Mouse (Mus musculus): ENCODE results near the gene Ppbp. TPM values are rescaled to one million over a fixed set of nuclear protein-coding genes. Genes with fewer than 3 reads are reported as not detected.

Ppbp gene
- 10 to 100 TPM in 1 of 2 experiments, 1 to 10 TPM in 1; 2.2 to 14.0 TPM for total RNA-seq (2021)
- long read RNA-seq, experiment 1, partial matches to known transcripts: 0 of 3 reads
- long read RNA-seq, experiment 1, other reads (novel, unspliced or antisense): 0 of 3 reads
- long read RNA-seq, experiment 2, partial matches to known transcripts: 0 of 2 reads
- long read RNA-seq, experiment 2, other reads (novel, unspliced or antisense): 0 of 2 reads

DNA sequence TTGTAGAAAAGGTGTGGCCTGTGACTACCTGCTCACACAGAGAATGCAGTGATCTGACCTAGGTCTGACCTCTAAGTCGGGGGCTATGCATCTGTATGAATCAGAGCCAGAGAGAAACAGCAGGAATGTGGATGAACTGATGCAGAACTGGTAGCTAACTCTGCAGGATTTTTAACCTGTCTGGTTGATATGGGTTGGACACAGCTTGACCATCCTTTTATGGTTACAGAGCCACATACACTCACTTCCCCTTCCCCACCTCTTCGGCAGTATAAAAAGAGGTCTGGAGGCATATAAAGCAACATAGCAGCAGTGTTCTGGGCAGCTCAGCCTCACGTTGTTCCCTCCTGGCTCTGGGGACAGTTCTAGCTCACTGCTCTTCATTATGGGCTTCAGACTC is at the start of gene Ppbp:
Gene Ppbp, plus strand, starts transcription at position 301 of the 400 bp plus-strand sequence.
- no peak for DNase-seq (ENCODE audit: low spot score in 2 of 2)

- DNase-seq (ENCODE audit: low spot score in 2 of 2): no peak
Observed at GRCm38 (mm10) chr5:90722656-90723055, 45.7 kb upstream of the Ppbp start.

DNA sequence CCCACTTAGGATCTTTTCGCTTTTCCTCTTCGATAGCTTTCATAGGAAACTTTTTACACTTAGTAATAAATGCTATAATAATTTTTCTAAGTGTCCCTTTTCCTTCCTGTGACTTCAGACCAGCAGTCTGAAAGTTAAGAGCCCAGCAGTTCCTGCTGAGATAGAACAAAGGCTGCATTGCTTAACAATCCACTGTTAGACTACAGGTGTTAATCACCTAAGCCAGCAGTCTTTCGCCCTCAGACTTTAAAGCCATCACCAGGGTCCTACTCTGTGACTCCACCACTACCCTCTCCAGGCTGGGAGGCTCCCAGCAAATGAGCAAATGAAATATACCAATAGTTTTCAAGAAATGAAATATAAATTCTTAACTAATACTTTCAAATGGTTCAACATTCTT is 40.1 kb upstream of the Ppbp start:
- DNase-seq (ENCODE audit: low spot score in 2 of 2): no peak

GRCm38 (mm10) chr5:90731480-90731879 is 36.8 kb upstream of the Ppbp start:
- DNase-seq (ENCODE audit: low spot score in 2 of 2): no peak

- DNase-seq (ENCODE audit: low spot score in 2 of 2): no peak
Observed at GRCm38 (mm10) chr5:90742029-90742428, 26.3 kb upstream of the Ppbp start.

GRCm38 (mm10) chr5:90753934-90754333 is 14.4 kb upstream of the Ppbp start:
- no peak for DNase-seq (ENCODE audit: low spot score in 2 of 2)

DNA sequence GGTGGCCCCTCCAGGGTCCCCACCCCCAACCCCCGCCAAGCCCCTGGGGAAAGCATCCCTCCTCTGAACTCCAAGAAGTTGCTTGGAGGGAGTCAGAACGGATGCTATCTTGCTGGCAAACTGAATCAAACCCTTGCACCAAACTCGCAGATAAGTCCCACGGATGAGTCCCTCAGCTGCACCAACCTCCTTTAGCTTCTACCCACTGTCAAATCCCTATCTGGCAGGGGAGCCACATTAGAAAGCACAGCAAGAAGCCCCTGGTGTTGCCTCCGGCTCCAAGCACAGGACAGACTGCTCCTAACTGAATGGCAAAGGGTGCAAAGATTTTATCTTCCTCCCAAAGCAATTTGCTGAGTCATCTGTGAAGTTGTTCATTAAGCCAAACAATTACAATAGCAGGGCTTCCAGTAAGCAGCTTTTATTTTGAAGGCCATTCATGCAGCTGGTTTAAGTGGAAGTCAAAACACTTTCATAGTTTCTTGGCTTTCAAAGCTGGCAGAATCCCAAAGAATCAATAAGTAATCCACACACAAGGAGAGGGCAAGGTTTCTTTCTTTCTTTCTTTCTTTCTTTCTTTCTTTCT is 10.2 kb upstream of the Ppbp start:
- DNase-seq (ENCODE audit: low spot score in 2 of 2): no peak

DNA sequence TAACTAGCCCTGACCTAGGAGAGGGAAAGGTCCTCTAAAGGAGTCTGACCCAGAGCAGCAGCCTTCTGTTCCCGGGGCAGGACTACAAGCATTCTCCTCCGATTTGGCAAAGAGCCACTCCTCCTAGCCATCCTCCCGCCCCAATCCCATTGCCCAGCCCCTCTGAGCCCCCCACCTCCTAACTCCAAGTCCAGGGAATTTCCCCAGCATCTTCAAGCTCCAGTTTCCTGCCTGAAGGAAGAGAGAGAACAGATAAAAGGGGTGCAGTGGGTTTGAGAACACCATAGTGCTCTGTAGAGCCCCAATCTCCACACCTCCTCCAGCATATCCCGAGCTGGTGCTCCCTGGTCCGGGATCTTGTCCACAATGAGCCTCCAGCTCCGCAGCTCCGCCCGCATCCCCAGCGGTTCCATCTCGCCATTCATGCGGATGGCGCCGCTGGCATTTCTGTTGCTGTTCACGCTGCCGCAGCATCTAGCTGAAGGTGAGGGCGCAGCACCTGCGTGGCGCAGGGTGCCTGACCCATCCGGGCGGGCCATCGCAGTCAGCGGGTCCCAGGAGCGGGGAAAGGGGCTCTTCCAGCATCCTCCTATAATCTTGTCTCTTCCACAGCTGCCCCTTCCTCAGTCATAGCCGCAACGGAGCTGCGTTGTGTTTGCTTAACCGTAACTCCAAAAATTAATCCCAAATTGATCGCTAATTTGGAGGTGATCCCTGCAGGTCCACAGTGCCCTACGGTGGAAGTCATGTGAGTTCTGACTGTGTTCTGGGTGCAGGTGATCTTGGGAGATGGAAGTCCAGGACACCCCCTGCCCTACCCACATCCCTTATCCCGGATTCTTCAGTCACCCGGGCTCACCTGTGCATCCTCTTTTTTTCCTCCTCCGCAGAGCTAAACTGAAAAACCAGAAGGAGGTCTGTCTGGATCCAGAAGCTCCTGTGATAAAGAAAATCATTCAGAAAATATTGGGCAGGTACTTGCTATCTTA is 8.9 kb upstream of the Ppbp start, which contains the start of gene Cxcl5:
Gene Cxcl5, plus strand, starts transcription at position 284 of the 989 bp plus-strand sequence.
- DNase-seq (ENCODE audit: low spot score in 2 of 2): no peak

DNA sequence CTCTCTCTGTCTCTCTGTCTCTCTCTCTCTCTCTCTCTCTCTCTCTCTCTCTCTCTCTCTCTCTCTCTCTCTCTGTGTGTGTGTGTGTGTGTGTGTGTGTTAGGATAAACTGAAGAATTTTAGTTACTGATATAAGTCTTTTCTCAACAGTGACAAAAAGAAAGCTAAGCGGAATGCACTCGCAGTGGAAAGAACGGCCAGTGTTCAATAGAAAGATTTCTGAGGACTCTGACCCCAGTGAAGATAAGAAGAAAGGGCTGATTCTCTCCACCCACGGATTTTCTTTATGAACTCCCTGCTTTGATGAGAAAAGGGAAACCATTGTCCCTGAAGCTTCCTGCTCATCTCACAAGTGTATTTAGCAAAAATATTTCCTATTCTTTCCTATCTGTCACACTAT is 8.0 kb upstream of the Ppbp start:
- DNase-seq (ENCODE audit: low spot score in 2 of 2): no peak

GRCm38 (mm10) chr5:90760844-90761243 is 7.5 kb upstream of the Ppbp start:
- no peak for DNase-seq (ENCODE audit: low spot score in 2 of 2)

DNA sequence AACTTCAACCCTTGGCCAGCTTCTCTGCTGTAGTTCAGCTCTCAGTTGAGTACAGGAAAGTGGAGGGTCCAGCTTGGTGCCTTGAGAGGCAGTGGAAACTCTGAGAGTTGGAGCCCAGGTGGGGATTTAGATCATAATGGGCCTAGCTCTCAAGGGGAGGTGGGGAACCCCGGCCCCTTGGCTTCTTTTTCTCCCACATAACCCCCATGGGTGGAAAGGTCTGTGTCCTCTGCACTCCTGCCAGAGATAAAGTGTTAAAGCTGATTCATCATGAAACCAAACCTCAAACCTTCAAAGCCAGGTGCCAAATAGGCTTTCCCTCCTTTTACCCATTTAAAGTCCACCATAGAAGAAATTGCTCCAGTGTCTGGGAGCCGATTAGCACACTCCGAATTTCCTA is 6.5 kb upstream of the Ppbp start:
- DNase-seq (ENCODE audit: low spot score in 2 of 2): no peak

DNA sequence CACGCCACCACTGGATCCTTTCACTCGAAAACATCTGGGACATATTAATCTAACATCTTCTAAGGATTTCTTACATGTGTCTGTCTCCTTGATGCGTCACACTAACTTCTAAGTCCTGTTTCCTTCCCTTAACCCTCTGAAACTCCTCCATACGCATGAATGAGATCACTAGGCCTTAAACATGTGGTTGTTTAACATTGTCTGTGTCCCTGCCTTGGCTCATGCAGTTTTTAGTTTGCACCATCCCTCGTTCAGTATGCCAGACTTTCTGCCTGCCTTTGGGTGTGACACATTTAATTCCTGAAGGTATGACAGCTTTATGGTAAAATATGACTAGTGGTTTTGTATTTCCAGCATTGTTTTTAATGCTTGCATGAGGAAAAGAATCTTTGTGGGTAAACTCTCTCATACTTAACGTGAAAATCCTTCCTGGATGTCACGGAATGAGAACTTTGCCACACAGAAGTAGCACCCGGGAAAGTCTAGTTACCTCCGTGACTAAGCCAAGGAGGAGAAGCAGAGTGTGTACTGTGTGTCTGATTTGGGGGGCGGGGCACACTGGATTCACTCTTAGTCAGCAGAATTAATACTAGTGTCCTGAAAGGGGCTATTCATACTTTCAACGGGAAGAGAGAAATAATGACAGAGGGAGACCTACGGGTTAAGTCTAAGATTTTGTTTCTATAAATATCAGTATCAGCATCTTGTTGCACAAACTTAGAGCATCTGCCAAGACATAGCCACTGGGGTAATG is 4.2 kb upstream of the Ppbp start:
- DNase-seq (ENCODE audit: low spot score in 2 of 2): no peak

GRCm38 (mm10) chr5:90765821-90766606 is 2.3 kb upstream of the Ppbp start:
- no peak for DNase-seq (ENCODE audit: low spot score in 2 of 2)

GRCm38 (mm10) chr5:90771369-90771768 is 3.1 kb downstream of the Ppbp start:
- DNase-seq (ENCODE audit: low spot score in 2 of 2): no peak

- DNase-seq (ENCODE audit: low spot score in 2 of 2): no peak
Observed at GRCm38 (mm10) chr5:90771880-90772653, 3.7 kb downstream of the Ppbp start, which contains the start of gene Pf4. TSS of gene Pf4 (plus strand) at chr5:90772435.

- DNase-seq (ENCODE audit: low spot score in 2 of 2): no peak
Observed at GRCm38 (mm10) chr5:90775562-90775961, 7.2 kb downstream of the Ppbp start.

DNA sequence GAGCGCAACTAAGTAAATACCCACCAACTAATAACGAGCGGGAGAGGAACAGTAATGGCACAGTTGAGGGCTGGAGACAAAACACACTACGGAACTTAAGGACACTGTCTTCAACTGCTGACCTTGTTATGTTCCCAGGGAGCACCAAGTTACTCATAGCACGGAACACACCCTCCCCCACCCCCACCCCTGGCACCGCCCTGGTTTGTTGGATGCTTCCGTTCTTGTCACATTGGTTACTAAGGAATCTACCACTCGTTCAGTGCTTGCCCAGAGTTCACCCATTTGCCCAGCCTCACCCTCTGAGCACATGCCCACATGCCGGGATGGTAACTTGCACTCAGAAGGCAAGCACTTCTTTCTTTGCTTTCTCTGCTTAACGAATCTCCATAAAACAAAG is 9.3 kb downstream of the Ppbp start:
- no peak for DNase-seq (ENCODE audit: low spot score in 2 of 2)

DNA sequence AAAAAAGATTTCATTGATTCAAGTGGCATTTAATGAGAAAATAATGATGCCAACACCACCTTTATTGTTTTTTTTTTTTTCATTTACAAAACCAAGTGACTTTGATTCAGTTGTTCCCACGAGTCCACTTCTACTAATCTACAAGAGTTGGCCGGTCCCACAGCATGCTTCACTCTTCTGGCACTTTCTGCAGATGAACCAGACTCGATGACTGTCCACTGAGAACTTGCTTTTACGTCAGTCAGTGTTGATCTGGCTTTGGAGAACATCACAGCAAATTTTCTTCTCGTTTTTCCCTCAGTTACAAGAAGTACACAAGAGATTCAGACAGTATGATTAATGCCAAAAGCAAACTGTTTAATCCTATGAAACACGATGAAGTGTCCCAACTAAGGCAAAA is 10.5 kb downstream of the Ppbp start:
- no peak for DNase-seq (ENCODE audit: low spot score in 2 of 2)

DNA sequence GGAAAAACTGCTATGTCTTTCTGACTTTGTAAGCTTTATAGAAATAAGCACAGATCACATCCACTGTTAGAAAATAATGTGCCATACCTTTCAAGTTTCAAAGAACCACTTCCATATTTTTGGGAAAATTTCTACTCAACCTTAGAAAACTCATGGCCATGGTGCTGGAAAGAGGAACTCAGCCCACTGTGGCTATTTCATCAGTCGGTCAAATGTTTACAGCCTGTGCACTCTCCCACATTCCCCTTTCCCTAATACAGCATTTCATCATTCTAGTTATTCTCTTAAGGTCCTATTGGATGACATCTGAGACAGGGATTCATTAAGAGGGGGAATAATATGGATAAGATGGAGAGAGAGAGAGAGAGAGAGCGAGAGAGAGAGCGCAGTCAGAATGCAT is 15.4 kb downstream of the Ppbp start:
- no peak for DNase-seq (ENCODE audit: low spot score in 2 of 2)
